Mouse (Mus musculus) heart, postnatal 0 days (tissue): ENCODE data around the gene Lrrc7. TPM values are rescaled to one million over a fixed set of nuclear protein-coding genes. Genes with fewer than 3 reads are reported as not detected.

Experiments
- ATAC-seq: fragments of 200-750 bp; cut with Nextera tagmentation; 2 replicates; pipeline ENCODE4 v1.8.0; 2017; ENCODE audit warnings: low read depth, moderate number of reproducible peaks, moderate library complexity; ENCODE audit not compliant: insufficient read depth
- DNase-seq: peaks from one replicate; pipeline ENCODE4 v3.0.0-alpha.2; 2016; ENCODE audit warnings: low spot score
- H3K27ac ChIP-seq: fragments of 300-500 bp; sonication (generic); 2 replicates; pipeline ENCODE4 v1.5.1; 2014; ENCODE audit warnings: low read depth, mild to moderate bottlenecking
- H3K27me3 ChIP-seq: fragments of 300-500 bp; sonication (generic); 2 replicates; pipeline ENCODE4 v1.6.1; 2014; ENCODE audit warnings: low read length, mixed read lengths; ENCODE audit not compliant: control insufficient read depth, insufficient read depth
- H3K36me3 ChIP-seq: fragments of 300-500 bp; sonication (generic); replicated peaks from 2 replicates; pipeline ENCODE4 v1.6.1; 2014; ENCODE audit warnings: low read length, mixed read lengths; ENCODE audit not compliant: control insufficient read depth, insufficient read depth
- H3K4me1 ChIP-seq: fragments of 300-500 bp; sonication (generic); 2 replicates; pipeline ENCODE4 v1.6.1; 2014; ENCODE audit warnings: antibody characterized with exemption; ENCODE audit not compliant: control insufficient read depth, insufficient read depth
- H3K4me2 ChIP-seq: fragments of 300-500 bp; sonication (generic); 2 replicates; pipeline ENCODE4 v1.6.1; 2014; ENCODE audit warnings: low read depth, mild to moderate bottlenecking, low read length, moderate library complexity
- H3K4me3 ChIP-seq: fragments of 300-500 bp; sonication (generic); 2 replicates; pipeline ENCODE4 v1.5.1; 2014; ENCODE audit warnings: low read depth, low read length
- H3K9ac ChIP-seq: fragments of 300-500 bp; sonication (generic); replicated peaks from 2 replicates; pipeline ENCODE4 v1.6.1; 2014; ENCODE audit warnings: low read depth, low read length, mixed read lengths
- H3K9me3 ChIP-seq: fragments of 300-500 bp; sonication (generic); replicated peaks from 2 replicates; pipeline ENCODE4 v1.6.1; 2016; ENCODE audit warnings: low read length; ENCODE audit not compliant: control insufficient read depth
- CTCF ChIP-seq: IDR thresholded peaks from 2 replicates; pipeline ENCODE4 v1.5.1; 2016; ENCODE audit warnings: antibody characterized with exemption, control low read depth, low read depth
- EP300 ChIP-seq: IDR thresholded peaks from 2 replicates; pipeline ENCODE4 v1.6.1; 2016; ENCODE audit warnings: antibody characterized with exemption, low read depth
- WGBS: fragments of 180-500 bp; shearing (Covaris S2); extraction: QIAGEN DNeasy Blood & Tissue Kit; methylation state at CpG from one replicate; pipeline ENCODE4 v1.1.7; 2014; 5-methylcytosine and 5-hydroxymethylcytosine counted together
- polyA plus RNA-seq: library from polyadenylated mRNA; unstranded; fragments of >200 nt; fragmentation: Nextera tagmentation; extraction: Ambion mirVana; gene quantifications from 2 replicates; pipeline ENCODE4 v1.2.1, GENCODE M21; 2015
- total RNA-seq: library from RNA; depleted of rRNA; stranded (reverse); fragments of >200 nt; gene quantifications from 2 replicates; pipeline ENCODE4 v1.2.3, GENCODE M21; 2014; ENCODE audit warnings: low replicate concordance

The Lrrc7 gene
- total and polyA plus RNA-seq, 2 experiments from 2014 or later: 0.03 to 0.04 TPM

- H3K9me3 ChIP-seq: no peaks in the 10 kb centered on the region
- DNase-seq (no peak), ATAC-seq (no peak)
- H3K4me2 ChIP-seq: no peak overlapping the region
- no peaks in the 10 kb centered on the region for H3K4me1 ChIP-seq
- no peaks in the 10 kb centered on the region for H3K27me3 ChIP-seq
- H3K9ac ChIP-seq: no peak overlapping the region
- no peaks in the 10 kb centered on the region for H3K36me3 ChIP-seq
- no peak overlapping the region for H3K27ac ChIP-seq
- WGBS: 62% methylated on average over 3 of the region's 3 CpGs
- H3K4me3 ChIP-seq: no peak overlapping the region
- TF ChIP-seq EP300: no peak
- TF ChIP-seq CTCF: no peak
Measured at GRCm38 (mm10) chr3:158365801-158366200, 196.2 kb downstream of the Lrrc7 start.

- H3K4me2 ChIP-seq: no peak overlapping the region
- WGBS: 92% methylated on average over 2 of the region's 2 CpGs
- H3K36me3 ChIP-seq: no peaks in the 10 kb centered on the region
- ATAC-seq (no peak), DNase-seq (no peak)
- H3K4me3 ChIP-seq: no peak overlapping the region
- H3K27me3 ChIP-seq: no peaks in the 10 kb centered on the region
- no peaks in the 10 kb centered on the region for H3K4me1 ChIP-seq
- H3K9me3 ChIP-seq: no peaks in the 10 kb centered on the region
- no peak overlapping the region for H3K9ac ChIP-seq
- no peak overlapping the region for H3K27ac ChIP-seq
- TF ChIP-seq CTCF (no peak), EP300 (no peak)
Measured at GRCm38 (mm10) chr3:158362091-158362490, 199.9 kb downstream of the Lrrc7 start.

- no peak overlapping the region for H3K9ac ChIP-seq
- H3K9me3 ChIP-seq: no peaks in the 10 kb centered on the region
- 62% methylated on average over 1 of the region's 1 CpGs for WGBS
- no peak for ATAC-seq
- TF ChIP-seq CTCF: no peak
- no peak for TF ChIP-seq EP300
- H3K27me3 ChIP-seq: no peaks in the 10 kb centered on the region
- DNase-seq: no peak
- no peak overlapping the region for H3K4me3 ChIP-seq
- no peak overlapping the region for H3K27ac ChIP-seq
- H3K4me2 ChIP-seq: no peak overlapping the region
- no peaks in the 10 kb centered on the region for H3K36me3 ChIP-seq
- H3K4me1 ChIP-seq: no peaks in the 10 kb centered on the region
Measured at GRCm38 (mm10) chr3:158356706-158357105, 205.3 kb downstream of the Lrrc7 start.

- no peaks in the 10 kb centered on the region for H3K9me3 ChIP-seq
- no peak for TF ChIP-seq EP300
- TF ChIP-seq CTCF: no peak
Measured at GRCm38 (mm10) chr3:158356194-158356593, 205.8 kb downstream of the Lrrc7 start.

GRCm38 (mm10) chr3:158340808-158341207 lies 221.2 kb downstream of the Lrrc7 start:
- Histone ChIP-seq H3K4me3 (no peak overlapping the region), H3K9ac (no peak overlapping the region), H3K36me3 (no peaks in the 10 kb centered on the region), H3K9me3 (no peaks in the 10 kb centered on the region), H3K4me2 (no peak overlapping the region), H3K27ac (no peak overlapping the region), H3K4me1 (no peaks in the 10 kb centered on the region), H3K27me3 (no peaks in the 10 kb centered on the region)
- TF ChIP-seq EP300: no peak
- DNase-seq (no peak), ATAC-seq (no peak)

More at GRCm38 (mm10) chr3:158356194-158356593, 205.8 kb downstream of the Lrrc7 start:
- no peaks in the 10 kb centered on the region for H3K27me3 ChIP-seq
- H3K4me2 ChIP-seq: no peak overlapping the region
- ATAC-seq (no peak), DNase-seq (no peak)
- 76% methylated on average over 4 of the region's 4 CpGs for WGBS
- no peak overlapping the region for H3K27ac ChIP-seq
- H3K4me3 ChIP-seq: no peak overlapping the region
- H3K36me3 ChIP-seq: no peaks in the 10 kb centered on the region
- H3K4me1 ChIP-seq: no peaks in the 10 kb centered on the region
- no peak overlapping the region for H3K9ac ChIP-seq

- H3K36me3 ChIP-seq: no peaks in the 10 kb centered on the region
- no peak overlapping the region for H3K4me3 ChIP-seq
- H3K4me1 ChIP-seq: no peaks in the 10 kb centered on the region
- TF ChIP-seq EP300 (no peak), CTCF (no peak)
- no peak overlapping the region for H3K4me2 ChIP-seq
- H3K27ac ChIP-seq: no peak overlapping the region
- no peak for DNase-seq
- H3K9ac ChIP-seq: no peak overlapping the region
- no peak for ATAC-seq
- H3K27me3 ChIP-seq: no peaks in the 10 kb centered on the region
- H3K9me3 ChIP-seq: no peaks in the 10 kb centered on the region
Measured at GRCm38 (mm10) chr3:158330085-158330484, 231.9 kb downstream of the Lrrc7 start.
